Mouse (Mus musculus) neural tube, postnatal 0 days (tissue): ENCODE results near the gene Zfp276. TPM values are rescaled to one million over a fixed set of nuclear protein-coding genes. Genes with fewer than 3 reads are reported as not detected.

Source experiments
- polyA plus RNA-seq: library from polyadenylated mRNA; unstranded; fragments of >200 nt; fragmentation: Nextera tagmentation; extraction: Ambion mirVana; gene quantifications from 2 replicates; pipeline ENCODE4 v1.2.1, GENCODE M21; 2015

The Zfp276 gene
- polyA plus RNA-seq, result 15.3 and 18.2 TPM in 2 replicates

DNA sequence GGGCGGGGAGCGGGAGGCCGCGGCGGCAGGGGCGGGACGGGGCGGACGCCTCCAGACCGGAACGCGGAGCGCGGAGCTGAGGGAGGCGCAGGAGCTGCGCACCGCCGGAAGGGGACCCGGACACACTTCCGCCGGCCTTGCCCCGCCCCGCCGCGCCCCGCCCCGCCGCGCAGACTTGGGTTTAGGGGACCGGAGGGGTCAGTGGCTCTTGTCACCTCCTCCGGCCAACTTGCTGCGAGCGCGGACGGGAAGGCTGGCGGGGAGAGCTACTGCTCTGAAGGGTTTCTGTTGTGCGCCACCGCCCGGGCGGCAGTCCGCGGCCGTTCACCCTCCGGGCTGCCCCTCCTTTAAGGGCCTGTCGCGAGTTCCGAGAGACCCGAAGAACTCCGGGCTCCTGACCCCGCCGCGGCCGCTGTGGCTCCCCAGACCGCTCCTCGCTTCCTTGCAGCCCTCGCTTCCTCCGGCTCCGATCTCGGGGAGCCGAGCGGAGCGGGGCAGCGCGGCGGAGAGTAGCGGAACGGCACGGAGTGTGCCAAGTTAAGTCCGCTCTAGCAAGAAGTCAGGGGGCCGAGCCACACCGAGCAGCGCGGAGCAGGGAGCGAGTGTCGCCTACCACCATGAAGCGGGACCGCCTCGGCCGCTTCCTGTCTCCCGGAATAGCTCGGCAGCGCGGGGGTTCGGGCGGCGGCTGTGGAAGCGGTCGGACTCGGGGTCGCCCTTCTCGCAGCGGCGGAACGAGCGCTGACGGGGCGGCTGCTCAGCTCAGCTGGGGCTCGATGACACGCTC is at the start of gene Zfp276, which contains the start of gene Vps9d1:
Zfp276 (plus strand) TSS at position 97 of the 787 bp plus-strand sequence.
Vps9d1 (minus strand) TSS at position 250 of the 787 bp plus-strand sequence.

DNA sequence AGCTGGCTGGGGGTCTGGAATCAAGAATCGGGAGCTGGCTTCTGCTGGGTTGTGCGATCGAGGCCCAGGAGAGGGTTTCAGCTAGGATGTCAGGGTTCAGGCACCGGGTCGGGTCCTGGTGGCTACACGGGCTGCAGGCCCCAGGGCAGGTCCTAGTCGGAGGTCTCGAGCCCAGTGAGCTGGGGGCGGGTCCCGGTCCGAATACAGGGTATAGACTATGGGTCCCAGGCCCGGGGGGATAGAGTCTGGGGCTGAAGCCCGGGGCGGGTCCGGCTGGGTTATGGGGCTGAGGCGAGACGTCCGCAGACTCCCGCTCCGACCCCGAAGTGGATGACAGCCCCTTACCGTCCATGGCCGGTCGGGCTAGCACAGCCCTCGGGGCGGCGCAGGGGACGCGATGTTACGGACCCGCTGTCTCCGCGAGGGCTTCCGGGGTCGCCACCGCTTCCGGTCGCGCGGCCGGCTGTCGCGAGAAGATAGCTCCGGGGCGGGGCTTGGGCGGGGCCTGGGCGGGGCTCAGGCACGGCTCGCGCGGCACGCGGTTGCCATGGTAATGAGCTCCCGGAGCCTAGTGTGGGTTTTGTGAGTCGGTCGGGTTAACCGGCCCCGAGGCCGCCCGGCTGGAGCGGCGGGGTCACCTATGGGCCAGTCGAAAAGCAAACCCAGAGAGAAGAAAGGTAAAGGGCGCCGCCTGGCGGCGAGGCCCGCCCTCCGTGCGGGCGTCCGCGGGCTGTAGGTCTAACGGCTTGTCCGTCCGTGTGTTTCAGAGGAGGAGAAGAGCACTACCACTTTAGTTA is 41.5 kb upstream of the Zfp276 start, which contains the start of the genes Chmp1a and Spata33:
Chmp1a (minus strand) TSS at position 443 of the 797 bp plus-strand sequence.
Spata33 (plus strand) TSS at position 512 of the 797 bp plus-strand sequence.

DNA sequence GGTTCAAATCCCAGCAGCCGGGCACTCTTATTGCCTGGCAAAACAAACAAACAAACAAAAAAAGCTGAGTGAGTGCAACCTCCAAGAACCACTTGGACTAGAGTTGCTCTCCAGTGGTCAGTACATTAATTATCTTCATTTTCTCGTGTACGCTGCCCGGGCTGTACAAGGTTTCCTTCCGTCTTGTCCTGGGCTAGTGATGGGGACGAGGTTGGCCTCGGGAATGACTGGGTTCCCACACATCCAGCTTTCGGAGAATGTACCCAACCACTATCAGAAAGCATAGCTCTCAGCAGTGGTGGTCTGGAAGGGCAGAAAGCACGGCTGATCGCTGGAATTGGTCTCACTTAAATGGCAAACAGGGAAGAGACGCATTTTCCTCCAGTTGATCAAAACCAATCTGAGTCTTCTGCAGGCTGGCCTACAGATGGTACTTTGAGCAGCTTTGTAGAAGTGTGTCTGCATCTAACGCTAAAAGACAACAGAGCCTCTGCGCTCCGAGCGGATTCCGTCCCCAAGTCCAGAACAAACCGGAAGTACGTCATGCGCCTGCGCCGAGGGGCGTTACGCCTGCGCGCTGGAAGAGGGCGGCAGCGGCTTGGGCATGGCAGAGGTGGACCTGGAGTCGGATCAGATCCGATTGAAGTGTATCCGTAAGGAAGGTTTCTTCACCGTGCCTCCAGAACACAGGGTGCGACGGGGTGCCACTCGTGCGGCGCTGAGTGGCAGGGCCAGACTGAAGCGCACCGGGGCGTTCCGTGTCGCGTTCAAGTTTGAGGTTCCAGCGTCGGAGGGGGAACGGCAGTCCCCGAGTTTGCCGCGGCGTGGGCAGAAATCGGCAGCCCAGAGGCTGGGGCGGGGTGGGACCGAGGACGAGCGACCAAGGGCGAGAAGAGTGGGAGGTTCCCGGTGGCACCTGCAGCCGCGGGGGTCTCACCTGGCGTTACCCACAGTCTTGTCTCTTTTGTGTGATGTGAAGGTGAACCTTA is 29.4 kb upstream of the Zfp276 start, which contains the start of gene Cdk10:
Cdk10 (plus strand) TSS at position 565 of the 989 bp plus-strand sequence.

DNA sequence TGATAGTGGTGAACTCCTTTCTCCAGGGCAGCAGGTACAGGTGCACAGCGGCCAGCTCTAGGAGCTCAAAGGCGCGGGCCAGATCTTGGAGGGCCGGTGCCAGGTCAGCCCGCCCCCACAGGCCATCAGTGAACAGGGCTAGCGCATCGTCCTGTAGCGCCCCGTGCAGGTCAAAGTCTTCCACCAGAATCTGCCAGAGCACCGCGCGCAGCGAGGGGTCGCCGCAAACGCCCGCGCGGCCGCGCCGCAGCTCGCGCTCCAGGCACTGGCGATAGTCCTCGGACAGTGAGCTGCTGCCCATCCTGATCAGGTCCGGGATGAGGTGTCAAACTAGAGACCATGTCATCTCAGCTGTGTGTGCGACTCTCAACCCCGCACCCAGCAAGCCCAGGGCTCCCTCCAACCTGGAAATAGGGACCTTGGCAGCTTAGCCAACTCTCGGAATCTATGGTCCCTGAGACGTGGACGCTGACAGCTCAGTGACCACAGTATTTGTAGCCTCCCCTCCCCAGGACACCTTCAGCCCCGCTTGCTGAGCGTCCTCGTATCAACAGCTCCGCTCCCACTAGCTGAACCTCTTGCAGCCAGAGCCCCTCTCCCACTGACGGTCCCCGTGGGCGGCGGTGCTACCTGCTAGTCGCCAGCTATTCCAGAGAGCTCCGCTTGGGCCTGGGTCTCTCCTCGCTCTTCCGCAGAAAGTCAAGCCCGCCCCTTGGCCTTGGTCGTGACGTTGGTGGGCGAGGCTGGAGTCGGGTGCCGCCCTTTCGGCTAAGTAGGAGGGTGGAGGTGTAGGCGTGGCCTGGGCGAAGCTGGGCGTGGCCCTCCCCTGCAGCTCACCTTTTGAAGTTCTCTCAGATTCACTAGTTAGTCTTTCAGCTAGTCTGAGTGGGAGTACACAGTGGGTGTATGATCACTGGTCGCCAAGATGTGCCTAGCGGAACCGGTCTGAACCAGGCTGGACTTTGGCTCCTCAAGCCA is 18.2 kb upstream of the Zfp276 start, which contains the start of gene Spata2l:
Spata2l (minus strand) TSS at position 714 of the 978 bp plus-strand sequence.

DNA sequence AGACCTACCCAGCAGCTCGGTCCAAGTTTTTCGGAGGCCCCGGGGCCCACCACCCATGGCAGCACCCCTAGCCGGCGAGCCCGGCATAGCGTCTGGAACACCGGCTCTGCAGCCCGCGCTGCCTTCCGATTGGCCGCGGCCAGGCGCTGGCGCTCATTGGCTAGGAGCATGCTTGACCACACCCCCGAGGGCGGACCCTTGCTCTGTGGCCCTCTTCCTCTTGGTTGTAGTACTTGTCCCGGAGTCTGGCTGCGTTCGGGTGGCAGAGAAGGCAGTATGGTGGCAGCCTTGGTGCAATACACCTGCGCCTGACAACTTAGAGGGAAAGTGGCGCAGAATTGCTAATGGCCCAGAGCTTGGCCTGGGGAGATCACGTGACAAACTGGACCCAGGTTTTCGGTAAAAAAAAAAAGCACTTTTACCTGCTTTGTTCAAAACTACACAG is 64.5 kb downstream of the Zfp276 start, which contains the start of gene Fanca:
Fanca (minus strand) TSS at position 110 of the 445 bp plus-strand sequence.

Other genes starting within 250 kb of the Zfp276 start
- gene Ankrd11, start 211.9 kb upstream of the Zfp276 start, polyA plus RNA-seq, result 77.8 and 81.7 TPM in 2 replicates
- gene Spg7, start 191.3 kb upstream of the Zfp276 start, polyA plus RNA-seq, result 47.6 and 54.2 TPM in 2 replicates
- 727 and 861 TPM in 2 replicates for gene Rpl13, start 151.8 kb upstream of the Zfp276 start, polyA plus RNA-seq
- gene Cpne7, start 136.8 kb upstream of the Zfp276 start, polyA plus RNA-seq, result 8.8 and 11.8 TPM in 2 replicates
- 3.3 and 4.5 TPM in 2 replicates for gene Sult5a1, start 95.9 kb upstream of the Zfp276 start, polyA plus RNA-seq
- 1.4 and 2.3 TPM in 2 replicates for gene Dpep1, start 68.0 kb upstream of the Zfp276 start, polyA plus RNA-seq
- 159 and 169 TPM in 2 replicates for gene Chmp1a, start 41.4 kb upstream of the Zfp276 start, polyA plus RNA-seq
- 8.6 and 8.8 TPM in 2 replicates for gene Spata33, start 41.4 kb upstream of the Zfp276 start, polyA plus RNA-seq
- gene Cdk10, start 29.4 kb upstream of the Zfp276 start, polyA plus RNA-seq, result 41.0 and 46.2 TPM in 2 replicates
- 18.3 and 18.5 TPM in 2 replicates for gene Spata2l, start 18.0 kb upstream of the Zfp276 start, polyA plus RNA-seq
- 54.6 and 63.7 TPM in 2 replicates for gene Vps9d1, start 153 bp downstream of the Zfp276 start, polyA plus RNA-seq
- gene Fanca, start 64.4 kb downstream of the Zfp276 start, polyA plus RNA-seq, result 3.0 and 7.2 TPM in 2 replicates
- 31.8 and 35.0 TPM in 2 replicates for gene Spire2, start 78.5 kb downstream of the Zfp276 start, polyA plus RNA-seq
- gene Tcf25, start 119.6 kb downstream of the Zfp276 start, polyA plus RNA-seq, result 411 and 449 TPM in 2 replicates
- 0.06 TPM in 1 of 2 replicates, not detected in the other for gene Mc1r, start 152.9 kb downstream of the Zfp276 start, polyA plus RNA-seq
- 1,123 and 1,326 TPM in 2 replicates for gene Tubb3, start 157.2 kb downstream of the Zfp276 start, polyA plus RNA-seq
- gene Def8, start 169.3 kb downstream of the Zfp276 start, polyA plus RNA-seq, result 36.5 and 39.5 TPM in 2 replicates
- gene Afg3l1, start 223.7 kb downstream of the Zfp276 start, polyA plus RNA-seq, result 35.4 and 38.7 TPM in 2 replicates